Mouse (Mus musculus) lung, postnatal 0 days (tissue): Measurements from ENCODE around the gene S1pr3.
A peak's percentile ranks its signal among the peaks of the same experiment; 100 is the strongest.

Source experiments
- CTCF ChIP-seq: IDR thresholded peaks from 2 replicates; pipeline ENCODE4 v1.5.1; 2016; ENCODE audit warnings: antibody characterized with exemption, mild to moderate bottlenecking
- EP300 ChIP-seq: IDR thresholded peaks from 2 replicates; pipeline ENCODE4 v1.6.1; 2016; ENCODE audit warnings: antibody characterized with exemption, mild to moderate bottlenecking, control low read depth

DNA sequence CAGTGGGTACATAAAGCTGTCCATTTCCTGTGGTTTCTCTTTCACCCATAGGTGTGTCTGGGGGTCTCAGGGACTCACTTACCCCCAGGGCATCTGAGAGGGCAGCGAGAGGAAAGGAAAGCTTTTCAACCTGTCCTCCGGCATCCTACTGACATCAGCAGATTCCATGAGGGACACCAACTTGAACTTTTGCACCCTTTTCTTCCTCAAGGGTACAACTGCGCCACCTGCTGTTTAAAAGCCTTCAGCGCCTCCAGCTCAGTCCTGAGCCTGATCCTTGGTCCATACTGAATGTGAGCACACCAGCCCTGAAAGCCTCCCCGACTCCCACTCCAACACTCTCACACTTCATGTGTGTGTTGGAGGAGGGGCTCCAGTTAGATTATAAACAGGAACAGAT lies 16.2 kb downstream of the S1pr3 start:
- peak; percentile 84 for TF ChIP-seq CTCF
- no peak for TF ChIP-seq EP300
